Mouse (Mus musculus): Measurements from ENCODE around the gene Ormdl2. TPM values are rescaled to one million over a fixed set of nuclear protein-coding genes. Genes with fewer than 3 reads are reported as not detected.

The Ormdl2 gene
- polyA plus RNA-seq, 1 experiment from 2014 or later = 63.7 TPM

DNA sequence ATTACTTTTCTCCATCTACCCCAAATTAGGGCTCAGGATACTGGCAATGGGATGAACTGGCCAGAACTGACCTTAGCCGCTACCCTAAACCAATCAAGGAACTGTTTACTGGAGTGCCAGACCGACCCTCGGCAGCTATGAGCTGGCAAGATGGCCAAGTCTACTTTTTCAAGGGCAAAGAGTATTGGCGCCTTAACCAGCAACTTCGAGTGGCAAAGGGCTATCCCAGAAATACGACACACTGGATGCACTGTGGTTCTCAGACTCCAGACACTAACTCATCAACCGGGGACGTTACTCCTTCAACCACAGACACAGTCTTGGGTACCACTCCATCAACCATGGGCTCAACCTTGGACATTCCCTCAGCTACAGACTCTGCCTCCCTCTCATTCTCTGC is 22.8 kb downstream of the Ormdl2 start:
- 93% methylated on average over 8 of the region's 8 CpGs for WGBS
- H3K36me3 ChIP-seq (replicated peaks) = peaks cover 40% of the 10 kb centered on the region

GRCm38 (mm10) chr10:128795581-128795980 is 25.9 kb downstream of the Ormdl2 start:
- Histone ChIP-seq H3K27ac (replicated peaks) (no peak overlapping the region), H3K4me3 (no peak overlapping the region), H3K36me3 (replicated peaks) (peaks cover 22% of the 10 kb centered on the region), H3K4me1 (no peaks in the 10 kb centered on the region), H3K9me3 (no peaks in the 10 kb centered on the region), H3K27me3 (replicated peaks; ENCODE audit: low read depth, poor library complexity, severe bottlenecking) (no peaks in the 10 kb centered on the region)
- WGBS = 98% methylated on average over 3 of the region's 3 CpGs
- no peak for DNase-seq (ENCODE audit: low spot score)

More for the DNA sequence above, 22.8 kb downstream of the Ormdl2 start:
- no peak overlapping the region for H3K27ac ChIP-seq (replicated peaks)
- no peak for DNase-seq (ENCODE audit: low spot score)
- H3K4me1 ChIP-seq = peaks cover 17% of the 10 kb centered on the region
- H3K4me3 ChIP-seq = no peak overlapping the region
- H3K9me3 ChIP-seq = no peaks in the 10 kb centered on the region
- H3K27me3 ChIP-seq (replicated peaks; ENCODE audit: low read depth, poor library complexity, severe bottlenecking) = no peaks in the 10 kb centered on the region

DNA sequence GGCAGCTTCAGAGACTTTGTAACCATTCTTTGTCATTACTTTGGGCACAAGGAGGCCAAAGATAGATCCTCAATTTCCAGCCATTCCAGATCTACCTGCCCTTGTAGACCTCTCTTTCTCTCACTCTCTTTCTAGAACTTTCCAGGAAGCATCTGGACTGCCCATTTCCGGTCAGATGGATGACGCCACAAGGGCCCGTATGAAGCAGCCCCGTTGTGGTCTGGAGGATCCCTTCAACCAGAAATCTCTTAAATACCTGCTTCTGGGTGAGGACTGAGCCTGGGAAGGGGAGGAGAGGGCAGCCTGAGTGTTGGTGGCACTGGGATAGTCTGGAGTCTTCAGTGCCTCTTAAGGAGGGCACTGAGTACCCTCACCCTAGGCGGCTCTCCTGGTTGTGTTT is 27.1 kb downstream of the Ormdl2 start:
- H3K4me3 ChIP-seq = no peak overlapping the region
- no peak for DNase-seq (ENCODE audit: low spot score)
- H3K27me3 ChIP-seq (replicated peaks; ENCODE audit: low read depth, poor library complexity, severe bottlenecking) = no peaks in the 10 kb centered on the region
- H3K9me3 ChIP-seq = no peaks in the 10 kb centered on the region
- no peak overlapping the region; the same call in 1 of the 2 replicates for H3K27ac ChIP-seq (replicated peaks)
- H3K36me3 ChIP-seq (replicated peaks) = peaks cover 11% of the 10 kb centered on the region; the same call in 1 of the 2 replicates
- 91% methylated on average over 5 of the region's 5 CpGs for WGBS
- no peaks in the 10 kb centered on the region for H3K4me1 ChIP-seq

GRCm38 (mm10) chr10:128793258-128793657 is 28.2 kb downstream of the Ormdl2 start:
- no peaks in the 10 kb centered on the region for H3K9me3 ChIP-seq
- WGBS = 98% methylated on average over 1 of the region's 1 CpGs
- no peak for DNase-seq (ENCODE audit: low spot score)
- H3K27ac ChIP-seq (replicated peaks) = no peak overlapping the region
- 0 out of 2 replicates have a peak, but pooled peaks cover 2% of the 10 kb centered on the region for H3K36me3 ChIP-seq (replicated peaks)
- H3K27me3 ChIP-seq (replicated peaks; ENCODE audit: low read depth, poor library complexity, severe bottlenecking) = no peaks in the 10 kb centered on the region
- no peaks in the 10 kb centered on the region for H3K4me1 ChIP-seq
- H3K4me3 ChIP-seq = no peak overlapping the region

DNA sequence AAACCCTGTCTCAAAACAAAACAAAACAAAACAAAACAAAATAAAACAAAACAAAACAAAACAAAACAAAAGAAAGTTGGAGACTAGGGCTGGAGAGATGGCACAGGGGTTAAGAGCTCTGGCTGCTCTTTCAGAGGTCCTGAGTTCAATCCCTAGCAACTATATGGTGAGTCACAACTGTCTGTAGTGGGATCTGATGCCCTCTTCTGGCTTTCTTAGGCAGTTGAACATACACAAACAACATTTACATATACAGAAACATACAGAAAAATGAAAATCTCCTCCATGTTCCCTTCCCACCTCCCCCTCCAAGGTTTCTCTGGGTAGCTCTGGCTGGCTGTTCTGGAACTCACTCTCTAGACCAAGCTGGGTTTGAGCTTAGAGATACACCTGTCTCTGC is 29.4 kb downstream of the Ormdl2 start:
- Histone ChIP-seq H3K36me3 (replicated peaks) (no peaks in the 10 kb centered on the region), H3K27ac (replicated peaks) (no peak overlapping the region), H3K4me3 (no peak overlapping the region), H3K9me3 (no peaks in the 10 kb centered on the region), H3K27me3 (replicated peaks; ENCODE audit: low read depth, poor library complexity, severe bottlenecking) (no peaks in the 10 kb centered on the region), H3K4me1 (no peaks in the 10 kb centered on the region)
- no peak for DNase-seq (ENCODE audit: low spot score)

DNA sequence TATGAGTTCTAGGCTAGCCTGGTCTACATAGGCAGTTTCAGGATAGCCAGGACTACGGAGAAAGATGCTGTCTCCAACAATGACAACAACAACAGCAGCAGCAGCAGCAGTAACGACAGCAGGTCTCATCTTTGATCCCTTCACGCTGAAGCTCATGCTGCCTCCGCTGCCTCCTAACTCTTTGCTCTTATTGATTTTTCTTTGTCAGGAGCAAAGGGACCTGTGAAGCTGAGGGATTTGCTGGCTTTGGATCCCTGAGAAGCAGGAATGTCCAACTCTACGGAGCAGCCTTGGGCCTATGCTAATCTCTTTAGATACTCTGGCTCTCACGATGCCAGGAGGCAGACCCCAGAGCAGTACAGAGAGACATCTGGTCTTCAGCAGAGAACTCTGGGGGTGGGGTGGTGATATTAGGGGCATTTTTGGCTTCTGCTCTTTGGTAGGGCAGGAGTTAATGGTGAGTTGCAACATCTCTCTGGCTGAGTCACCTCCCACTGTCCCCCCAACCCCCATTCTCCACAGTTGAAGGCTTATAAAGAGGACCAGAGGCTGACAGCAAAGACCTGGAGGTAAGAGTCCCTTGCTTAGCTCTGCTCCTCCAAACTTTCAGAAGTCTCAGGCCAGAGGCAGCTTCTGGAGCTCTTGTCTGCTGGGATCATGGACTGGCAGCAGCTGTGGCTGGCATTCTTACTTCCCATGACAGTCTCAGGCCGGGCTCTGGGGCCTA is 30.9 kb downstream of the Ormdl2 start, which contains the start of gene Mmp19:
Gene Mmp19, plus strand, starts transcription at position 513 of the 727 bp plus-strand sequence.
- H3K9me3 ChIP-seq = no peaks in the 10 kb centered on the region
- no peaks in the 10 kb centered on the region for H3K27me3 ChIP-seq (replicated peaks; ENCODE audit: low read depth, poor library complexity, severe bottlenecking)
- no peak within 1 kb of the TSS for H3K27ac ChIP-seq (replicated peaks)
- no peak for DNase-seq (ENCODE audit: low spot score)
- WGBS = 71% methylated on average over 7 of the region's 7 CpGs
- H3K36me3 ChIP-seq (replicated peaks) = no peaks in the 10 kb centered on the region
- no peak within 1 kb of the TSS for H3K4me3 ChIP-seq
- H3K4me1 ChIP-seq = no peaks in the 10 kb centered on the region

GRCm38 (mm10) chr10:128780200-128780599 is 41.2 kb downstream of the Ormdl2 start:
- Histone ChIP-seq H3K4me3 (no peak overlapping the region), H3K4me1 (peaks cover 21% of the 10 kb centered on the region), H3K27ac (replicated peaks) (peak overlapping the region; percentile 82), H3K9me3 (peaks cover 18% of the 10 kb centered on the region), H3K36me3 (replicated peaks) (no peaks in the 10 kb centered on the region), H3K27me3 (replicated peaks; ENCODE audit: low read depth, poor library complexity, severe bottlenecking) (no peaks in the 10 kb centered on the region)
- WGBS = 93% methylated on average over 1 of the region's 1 CpGs
- DNase-seq (ENCODE audit: low spot score) = no peak

DNA sequence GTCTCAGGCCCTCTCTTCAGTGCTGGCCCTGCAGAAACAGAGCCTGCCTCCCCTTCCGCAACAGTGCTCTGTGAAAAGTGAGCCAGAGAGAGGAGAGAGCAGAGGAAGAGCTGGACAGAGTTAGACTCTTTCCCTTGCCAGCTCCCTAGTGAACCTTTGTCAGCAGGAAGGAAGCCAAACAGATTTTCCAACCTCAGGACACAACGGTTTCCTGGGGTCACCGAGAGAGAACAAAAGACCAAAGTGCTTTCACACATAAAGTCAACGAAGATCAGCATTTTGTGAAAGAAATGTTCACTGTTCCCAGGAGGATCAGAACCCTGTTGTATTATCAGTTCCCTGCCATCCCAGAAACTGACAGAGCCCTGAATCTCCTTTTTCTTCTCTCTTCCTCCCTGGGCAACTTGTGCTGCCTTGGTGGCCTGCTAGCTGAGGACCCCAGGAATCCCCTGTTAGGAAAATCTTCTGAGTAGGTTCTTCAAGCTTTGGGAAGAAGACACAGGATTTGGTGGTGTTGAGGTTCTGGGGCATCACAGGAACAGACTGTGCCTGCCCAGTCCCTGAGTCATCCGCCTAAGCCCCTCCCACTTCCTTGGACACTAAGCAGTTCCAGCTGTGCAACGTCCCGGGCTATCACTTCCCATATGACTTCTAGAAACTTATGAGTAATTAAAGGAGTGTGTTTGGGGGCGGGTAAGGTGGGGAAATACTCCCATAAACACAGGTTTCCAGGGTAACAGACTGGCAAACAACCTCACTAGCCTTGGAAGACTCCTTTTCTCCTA is 42.2 kb downstream of the Ormdl2 start:
- Histone ChIP-seq H3K27me3 (replicated peaks; ENCODE audit: low read depth, poor library complexity, severe bottlenecking) (no peaks in the 10 kb centered on the region), H3K27ac (replicated peaks) (peak overlapping the region; percentile 82), H3K36me3 (replicated peaks) (no peaks in the 10 kb centered on the region), H3K4me3 (peak overlapping the region; percentile 30), H3K9me3 (peaks cover 9% of the 10 kb centered on the region), H3K4me1 (peaks cover 21% of the 10 kb centered on the region)
- DNase-seq (ENCODE audit: low spot score) = peak; percentile 85
- 22% methylated on average over 8 of the region's 8 CpGs for WGBS

DNA sequence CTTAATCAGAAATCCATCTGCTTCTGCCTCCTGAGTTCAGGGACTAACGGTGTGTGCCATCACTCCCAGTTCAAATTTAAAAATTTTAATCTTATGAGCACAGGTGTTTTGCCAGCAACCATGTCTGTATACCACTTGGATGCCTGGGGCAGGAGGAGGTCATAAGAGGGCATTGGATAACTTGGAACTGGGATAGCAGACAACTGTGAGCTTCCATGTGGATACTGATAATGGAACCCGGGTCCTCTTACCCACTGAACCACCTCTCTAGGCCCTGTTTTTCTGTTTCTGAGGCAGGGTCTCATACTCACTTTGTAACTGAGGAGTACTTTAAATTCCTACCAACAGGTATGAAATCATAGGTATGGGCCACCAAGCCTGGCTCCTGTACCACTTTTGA is 43.0 kb downstream of the Ormdl2 start:
- Histone ChIP-seq H3K4me1 (peaks cover 27% of the 10 kb centered on the region), H3K36me3 (replicated peaks) (no peaks in the 10 kb centered on the region), H3K27ac (replicated peaks) (peak overlapping the region; percentile 82), H3K9me3 (peaks cover 3% of the 10 kb centered on the region; the same call in 1 of the 2 replicates), H3K27me3 (replicated peaks; ENCODE audit: low read depth, poor library complexity, severe bottlenecking) (no peaks in the 10 kb centered on the region), H3K4me3 (no peak overlapping the region)
- DNase-seq (ENCODE audit: low spot score) = no peak
- WGBS = 80% methylated on average over 2 of the region's 2 CpGs

GRCm38 (mm10) chr10:128773685-128774084 is 47.8 kb downstream of the Ormdl2 start:
- Histone ChIP-seq H3K27ac (replicated peaks) (no peak overlapping the region), H3K27me3 (replicated peaks; ENCODE audit: low read depth, poor library complexity, severe bottlenecking) (no peaks in the 10 kb centered on the region), H3K36me3 (replicated peaks) (no peaks in the 10 kb centered on the region; the same call in 1 of the 2 replicates), H3K4me1 (peaks cover 14% of the 10 kb centered on the region), H3K4me3 (no peak overlapping the region), H3K9me3 (no peaks in the 10 kb centered on the region)
- 21% methylated on average over 5 of the region's 5 CpGs for WGBS
- peak; percentile 17 for DNase-seq (ENCODE audit: low spot score)

DNA sequence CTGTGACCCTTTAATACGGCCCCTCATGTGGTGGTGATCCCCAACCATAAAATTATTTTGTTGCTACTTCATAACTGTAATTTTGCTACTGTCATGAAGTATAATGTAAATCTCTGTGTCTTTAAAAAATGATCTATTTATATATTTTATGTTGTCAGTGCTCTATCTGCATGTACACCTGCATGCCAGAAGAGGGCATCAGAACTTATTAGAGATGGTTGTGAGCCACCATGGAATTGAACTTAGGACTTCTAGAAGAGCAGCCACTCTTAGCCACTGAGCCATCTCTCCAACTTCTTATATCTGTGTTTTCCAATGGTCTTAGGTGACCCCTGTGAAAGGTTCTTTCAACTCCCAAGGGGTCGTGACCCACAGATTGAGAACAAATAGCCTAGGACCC is 48.5 kb downstream of the Ormdl2 start:
- Histone ChIP-seq H3K27me3 (replicated peaks; ENCODE audit: low read depth, poor library complexity, severe bottlenecking) (no peaks in the 10 kb centered on the region), H3K4me3 (no peak overlapping the region), H3K36me3 (replicated peaks) (peaks cover 8% of the 10 kb centered on the region; the same call in 1 of the 2 replicates), H3K4me1 (peaks cover 11% of the 10 kb centered on the region), H3K9me3 (no peaks in the 10 kb centered on the region), H3K27ac (replicated peaks) (no peak overlapping the region)
- 81% methylated on average over 2 of the region's 2 CpGs for WGBS
- no peak for DNase-seq (ENCODE audit: low spot score)

Measured in embryonic facial prominence, embryonic 10.5 days (tissue).